Mouse (Mus musculus) embryo, embryonic 9.5 days (tissue): ENCODE measurements around the gene Scrt2.

ENCODE experiments used
- DNase-seq: peaks from one replicate; pipeline ENCODE4 v3.0.0-alpha.2; 2017; ENCODE audit errors: extremely low spot score

Scrt2 gene

DNA sequence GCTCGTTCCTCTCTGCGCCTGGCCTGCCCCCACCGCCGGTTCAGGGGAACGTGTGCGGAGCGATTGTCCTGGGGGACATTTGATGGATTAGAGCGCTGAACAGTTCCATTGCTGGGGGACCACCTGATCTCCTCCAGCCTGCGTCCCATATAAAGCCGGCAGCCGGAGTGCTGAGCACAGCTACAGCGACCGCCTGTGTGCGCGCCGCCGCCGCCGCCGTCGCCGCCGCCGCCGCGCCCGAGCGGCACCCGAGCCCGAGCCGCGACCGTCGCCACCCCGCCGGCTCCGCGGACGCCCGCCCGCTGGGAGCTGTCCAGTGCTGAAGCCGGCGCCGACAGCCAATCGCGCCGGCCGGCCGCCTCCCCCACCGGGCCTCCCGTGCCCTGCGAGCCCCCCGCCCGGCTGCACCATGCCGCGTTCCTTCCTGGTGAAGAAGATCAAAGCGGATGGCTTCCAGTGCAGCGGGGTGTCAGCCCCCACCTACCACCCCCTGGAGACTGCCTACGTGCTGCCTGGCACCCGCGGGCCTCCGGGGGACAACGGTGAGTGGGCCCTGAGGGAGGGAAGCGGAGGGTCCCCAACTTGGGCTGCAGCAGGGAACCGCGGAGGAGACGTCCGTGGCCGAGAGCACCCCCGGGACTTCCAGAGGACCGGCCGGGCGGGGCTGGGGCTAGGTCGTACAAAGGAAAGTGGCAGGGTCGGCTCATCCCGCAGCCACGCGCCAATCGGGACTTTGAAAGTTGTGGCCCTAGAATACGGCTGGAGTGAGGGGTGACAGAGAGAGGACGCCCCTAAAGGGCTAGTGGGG is 516 bp downstream of the Scrt2 start:
- DNase-seq: peak; percentile 86

DNA sequence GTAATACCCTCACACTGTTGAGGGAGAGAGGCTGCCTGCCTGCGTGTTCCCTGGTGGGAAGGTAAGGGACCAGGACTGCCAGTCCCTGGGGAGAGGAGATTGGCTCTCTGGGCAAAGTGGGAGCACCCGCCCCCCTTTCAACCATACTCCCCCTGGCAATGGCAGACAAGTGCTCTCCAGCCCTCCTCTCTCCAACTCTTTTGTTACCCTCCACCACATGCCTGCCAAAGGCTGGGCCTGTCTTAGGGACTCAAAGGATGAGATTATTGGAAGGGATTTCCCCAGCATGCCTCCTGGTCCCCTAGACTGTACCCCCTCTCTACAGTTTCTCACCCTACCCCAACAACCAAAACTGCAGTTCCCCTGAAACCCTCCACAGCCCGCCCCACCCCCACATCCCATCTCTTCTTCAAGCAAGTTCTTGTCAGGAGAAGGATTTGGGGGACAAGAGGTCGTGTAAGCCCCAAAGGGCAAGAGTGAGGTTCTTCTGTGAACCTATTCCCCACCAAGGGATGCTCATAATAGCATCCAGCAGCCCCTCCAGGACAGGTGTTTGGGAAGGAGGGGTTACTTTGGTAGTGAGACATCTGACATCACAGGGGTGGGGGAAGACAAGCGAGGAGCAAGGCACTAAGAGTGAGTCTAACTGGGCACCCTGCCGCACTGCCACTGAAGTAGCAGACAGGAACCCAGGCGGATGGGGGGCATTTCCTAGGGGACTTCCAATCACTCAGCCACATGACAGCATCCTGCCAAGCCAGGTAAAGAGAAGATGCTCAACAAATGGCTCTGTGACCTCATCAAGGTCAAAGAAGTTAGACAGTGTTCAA is 1.3 kb downstream of the Scrt2 start:
- DNase-seq: no peak

DNA sequence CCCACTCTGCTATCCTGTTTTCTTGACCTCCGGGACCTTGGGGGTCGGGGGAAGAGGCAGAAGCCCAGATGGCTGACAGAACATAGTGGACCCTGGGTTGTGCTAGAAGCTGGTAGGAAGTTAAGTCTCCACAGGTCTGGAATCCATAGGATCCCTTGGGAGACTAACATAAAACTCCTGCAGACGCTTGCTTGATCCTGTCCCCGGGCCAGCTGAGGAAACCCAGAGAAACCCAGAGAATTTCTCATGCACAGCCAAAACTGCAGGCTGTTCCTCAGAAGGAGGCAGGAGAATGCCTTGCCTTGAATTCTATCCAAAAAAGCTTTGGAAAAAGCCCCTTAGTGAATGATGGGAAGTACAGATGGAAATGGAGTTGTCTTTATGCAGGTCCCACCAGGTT is 2.1 kb downstream of the Scrt2 start:
- DNase-seq: no peak

DNA sequence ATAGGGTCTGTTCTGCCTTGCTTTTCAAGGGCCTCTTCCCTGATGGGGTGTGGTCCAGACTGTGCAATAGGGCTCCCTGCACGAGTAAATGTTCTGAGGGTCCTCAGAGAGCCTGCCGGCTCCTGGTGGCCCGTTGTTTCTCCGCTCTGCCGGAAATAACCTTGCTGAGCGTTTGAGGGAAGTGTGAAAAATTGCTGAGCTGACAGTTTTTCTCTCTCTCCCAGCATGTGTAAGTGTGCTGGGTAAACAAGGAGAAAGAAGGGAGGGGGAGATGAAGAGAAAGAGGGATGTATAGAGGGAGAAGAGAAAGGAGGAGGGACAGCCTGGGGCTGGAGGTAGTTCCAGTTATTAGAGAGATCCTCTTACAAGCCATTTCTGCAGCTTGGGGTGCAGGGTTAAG is 3.0 kb downstream of the Scrt2 start:
- DNase-seq: no peak

DNA sequence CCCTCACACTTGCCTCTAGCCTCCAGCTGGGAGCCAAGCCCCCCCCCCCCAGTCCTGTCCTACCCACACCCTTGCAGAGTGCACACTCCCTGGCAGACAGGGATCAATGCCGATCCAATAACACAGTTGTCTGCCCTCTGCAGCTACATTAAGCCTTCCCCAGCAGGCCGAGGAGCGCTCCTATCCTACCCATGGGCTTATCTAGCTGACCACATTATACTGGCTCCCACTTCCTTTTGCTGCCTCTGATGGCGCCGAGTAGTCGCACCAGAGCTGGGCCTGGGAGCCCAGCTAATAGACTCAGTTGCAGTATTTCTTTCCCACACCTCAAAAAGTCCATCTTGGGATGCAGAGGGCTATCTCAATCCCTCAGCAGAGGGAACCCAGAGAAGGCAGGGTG is 4.1 kb downstream of the Scrt2 start:
- no peak for DNase-seq

DNA sequence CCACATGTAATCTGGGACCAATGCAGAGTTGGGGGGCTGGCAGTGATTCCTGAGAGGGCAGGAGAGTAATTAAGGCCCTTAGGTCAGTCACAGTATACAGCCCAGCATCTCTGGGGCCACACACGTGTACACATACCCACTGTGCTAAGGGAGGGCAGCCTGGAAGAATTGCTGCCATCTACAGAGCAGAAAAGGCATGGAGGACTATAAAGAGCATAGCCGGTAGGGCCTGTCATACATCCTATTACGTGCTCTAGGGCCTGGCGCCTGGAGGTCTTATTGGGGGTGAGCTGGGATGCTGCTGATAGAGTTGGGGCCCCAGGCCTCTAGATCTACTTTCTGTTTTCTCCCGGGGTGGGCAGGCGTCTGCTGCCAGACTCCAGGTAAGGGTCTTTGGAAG is 5.1 kb downstream of the Scrt2 start:
- no peak for DNase-seq

DNA sequence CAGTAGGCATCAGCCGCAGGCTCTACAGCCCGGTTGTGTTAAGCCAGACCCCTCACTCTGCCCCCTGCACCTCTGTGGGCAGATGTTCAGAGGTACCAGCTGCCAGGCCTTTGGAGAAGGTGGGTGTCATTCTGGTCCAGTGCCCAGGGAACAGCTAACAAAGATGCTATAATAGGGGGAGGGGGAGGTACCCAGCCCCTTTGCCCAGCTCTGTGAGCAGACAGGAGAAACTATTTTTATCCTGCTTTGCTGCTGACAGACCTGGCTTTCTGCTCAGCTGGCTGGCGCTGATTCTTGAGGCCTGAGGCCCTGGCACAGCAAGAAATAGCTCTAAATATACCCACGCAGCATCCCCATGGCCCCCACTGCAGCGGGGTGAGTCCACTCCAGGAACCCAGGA is 5.8 kb downstream of the Scrt2 start:
- DNase-seq: no peak

DNA sequence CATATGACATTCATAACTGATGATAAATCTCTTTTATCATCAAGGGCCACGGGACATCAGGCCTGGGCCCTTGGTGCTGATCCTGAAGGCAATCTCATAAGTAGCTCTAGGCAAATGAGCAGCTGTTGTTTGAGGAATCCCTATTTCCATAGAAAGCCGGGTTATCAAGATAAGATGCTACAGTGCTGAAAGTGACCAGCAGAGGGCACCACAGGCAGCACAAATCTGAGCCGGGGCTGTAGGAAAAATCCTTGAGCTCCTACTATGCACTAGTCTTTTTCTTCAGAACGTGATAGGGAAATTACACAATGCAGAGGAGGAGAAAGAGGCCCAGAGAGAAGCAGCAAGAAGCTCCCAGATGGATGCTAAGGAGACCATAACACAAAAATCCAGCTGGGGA is 7.7 kb downstream of the Scrt2 start:
- DNase-seq: peak; percentile 54

DNA sequence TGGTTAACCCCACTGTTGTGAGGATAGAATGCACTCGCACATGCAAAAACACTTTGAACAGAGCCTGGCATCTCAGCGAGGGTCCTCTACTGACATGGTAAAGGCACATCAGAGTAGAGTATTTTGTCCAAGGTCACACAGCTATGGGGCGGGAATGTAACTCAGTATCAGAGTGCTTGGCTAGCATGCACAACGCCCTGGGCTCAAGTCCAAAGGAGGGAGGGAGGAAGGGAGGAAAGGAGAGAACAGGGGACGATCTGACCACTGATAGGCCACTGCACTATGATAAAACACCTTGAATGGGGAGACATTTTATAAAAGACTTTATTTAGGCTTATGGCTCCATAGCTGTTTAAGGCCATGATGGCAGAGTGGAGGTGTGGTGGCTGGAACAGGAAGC is 8.3 kb downstream of the Scrt2 start:
- DNase-seq: no peak

DNA sequence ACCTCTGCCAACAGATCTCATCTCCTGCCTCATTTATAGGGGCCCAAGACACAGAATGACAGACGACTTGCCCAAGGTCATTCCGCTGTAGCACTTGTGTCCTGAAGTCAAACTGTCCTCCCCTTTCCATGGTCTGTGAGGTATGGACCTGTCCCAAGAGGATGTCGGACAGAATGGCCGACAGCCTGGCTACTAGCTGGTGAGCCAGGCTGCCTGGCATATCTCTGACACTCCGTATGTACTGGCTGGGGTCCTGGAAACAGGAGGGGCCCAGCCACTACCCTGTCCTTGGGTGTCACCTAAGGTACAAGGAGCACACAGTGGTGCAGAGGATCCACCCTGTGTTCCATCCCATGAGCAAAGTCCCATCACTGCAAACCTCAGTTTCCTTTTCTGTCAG is 9.2 kb downstream of the Scrt2 start:
- DNase-seq: no peak

DNA sequence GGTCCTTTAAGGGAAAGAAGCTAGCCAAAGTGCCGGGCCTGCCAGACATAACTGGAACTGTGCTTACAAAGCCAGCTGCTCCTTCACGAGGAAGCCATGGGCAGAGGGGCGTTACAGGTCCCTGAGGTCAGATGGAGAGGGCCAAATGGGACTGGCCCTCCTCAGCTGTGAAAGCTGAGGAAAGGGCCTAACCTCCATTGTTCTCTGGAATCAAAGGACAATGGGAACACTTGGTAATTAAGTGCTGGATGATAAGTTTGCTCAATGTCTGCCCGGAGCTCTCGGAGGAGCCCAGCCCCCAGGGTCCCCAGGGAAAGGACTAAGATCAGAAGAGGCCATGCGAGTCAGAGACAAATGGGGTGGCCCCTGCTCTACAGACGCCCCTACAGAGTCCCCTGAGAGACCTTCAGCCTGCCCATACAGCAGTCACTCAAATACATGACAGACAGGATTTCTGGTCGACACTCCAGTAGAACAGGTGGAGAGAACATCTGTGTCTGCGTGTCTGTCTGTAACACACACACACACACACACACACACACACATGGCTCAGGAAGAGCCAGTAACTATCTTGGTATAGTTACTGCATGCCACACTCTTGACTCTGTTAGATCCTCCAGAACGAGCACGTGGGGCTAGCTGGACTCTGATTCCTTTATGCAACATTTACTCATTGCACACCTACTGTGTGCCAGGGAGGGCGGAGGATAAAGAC is 10.2 kb downstream of the Scrt2 start:
- peak; percentile 48 for DNase-seq

DNA sequence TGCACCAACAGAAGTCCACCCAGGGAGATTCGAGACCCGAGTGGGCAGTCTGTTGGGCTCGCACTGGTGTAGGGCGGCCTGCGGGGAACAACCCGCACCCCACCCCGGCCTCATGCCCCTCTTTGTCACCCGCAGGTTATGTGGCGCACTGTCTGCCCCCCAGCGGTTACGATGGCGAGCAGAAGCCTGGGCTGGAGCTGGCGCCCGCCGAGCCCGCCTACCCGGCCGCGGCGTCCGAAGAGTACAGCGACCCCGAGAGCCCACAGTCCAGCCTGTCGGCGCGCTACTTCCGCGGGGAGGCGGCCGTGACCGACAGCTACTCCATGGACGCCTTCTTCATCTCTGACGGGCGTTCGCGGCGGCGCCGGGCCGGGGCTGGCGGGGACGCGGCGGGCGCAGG is 11.6 kb downstream of the Scrt2 start:
- no peak for DNase-seq

DNA sequence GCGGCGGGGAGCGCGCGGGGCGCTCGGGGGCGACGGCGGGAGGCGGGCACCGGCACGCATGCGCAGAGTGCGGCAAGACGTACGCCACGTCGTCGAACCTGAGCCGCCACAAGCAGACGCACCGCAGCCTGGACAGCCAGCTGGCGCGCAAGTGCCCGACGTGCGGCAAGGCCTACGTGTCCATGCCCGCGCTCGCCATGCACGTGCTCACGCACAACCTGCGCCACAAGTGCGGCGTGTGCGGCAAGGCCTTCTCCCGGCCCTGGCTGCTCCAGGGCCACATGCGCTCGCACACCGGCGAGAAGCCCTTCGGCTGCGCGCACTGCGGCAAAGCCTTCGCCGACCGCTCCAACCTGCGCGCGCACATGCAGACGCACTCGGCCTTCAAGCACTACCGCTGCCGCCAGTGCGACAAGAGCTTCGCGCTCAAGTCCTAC is 12.0 kb downstream of the Scrt2 start:
- DNase-seq: peak; percentile 51

DNA sequence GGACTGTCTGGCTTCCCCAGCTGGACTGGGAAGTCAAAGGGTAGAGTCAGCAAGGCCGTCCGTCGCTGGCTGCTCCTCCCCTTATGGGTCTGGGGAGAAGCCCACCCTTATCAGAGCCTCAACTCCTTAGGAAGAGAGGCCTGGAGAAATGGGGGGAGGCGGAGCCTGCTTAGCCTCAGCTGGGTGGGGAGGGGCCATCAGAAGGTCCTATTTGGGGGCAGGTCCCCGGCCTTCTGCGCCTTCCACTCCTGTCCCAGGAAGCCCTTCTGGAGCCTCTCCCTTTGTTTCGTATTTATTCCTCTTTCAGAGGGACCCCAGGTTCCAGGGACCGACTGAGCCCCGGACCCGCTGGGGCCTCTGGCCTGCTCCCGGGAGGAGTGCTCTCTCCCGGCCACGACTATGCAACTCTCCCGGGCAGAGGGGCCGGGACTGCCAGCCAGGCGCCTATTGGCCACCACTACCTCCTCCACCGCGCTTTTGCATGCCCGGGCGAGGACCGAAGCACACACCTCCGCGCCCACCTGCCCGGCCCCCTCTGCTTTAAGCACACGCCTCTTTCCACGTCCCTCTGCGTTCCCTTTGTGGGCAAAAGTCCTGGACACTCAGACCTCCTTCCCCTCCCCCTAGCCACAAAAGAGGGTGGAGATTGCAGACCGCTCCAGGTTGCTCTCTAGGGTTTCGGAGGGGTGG is 13.7 kb downstream of the Scrt2 start:
- peak; percentile 53 for DNase-seq

DNA sequence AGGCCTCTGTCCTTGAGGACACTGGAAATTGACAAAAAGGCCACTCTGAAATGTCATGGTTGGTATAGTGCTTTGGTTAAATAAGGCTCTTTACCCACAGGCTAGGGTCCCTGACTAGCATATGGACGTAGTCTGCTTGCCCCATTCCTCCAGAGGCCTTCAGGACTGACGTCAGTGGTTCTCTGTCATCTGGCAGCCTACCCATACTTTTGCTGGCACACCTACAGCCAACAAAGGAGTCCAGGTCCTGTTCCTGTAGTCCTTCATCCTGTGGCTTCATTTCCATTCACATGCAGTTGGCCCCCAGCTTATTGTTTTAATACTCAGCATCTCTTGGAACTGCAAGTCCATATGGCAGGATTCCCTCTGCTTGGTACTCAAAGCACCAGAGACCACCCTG is 15.6 kb downstream of the Scrt2 start:
- no peak for DNase-seq

DNA sequence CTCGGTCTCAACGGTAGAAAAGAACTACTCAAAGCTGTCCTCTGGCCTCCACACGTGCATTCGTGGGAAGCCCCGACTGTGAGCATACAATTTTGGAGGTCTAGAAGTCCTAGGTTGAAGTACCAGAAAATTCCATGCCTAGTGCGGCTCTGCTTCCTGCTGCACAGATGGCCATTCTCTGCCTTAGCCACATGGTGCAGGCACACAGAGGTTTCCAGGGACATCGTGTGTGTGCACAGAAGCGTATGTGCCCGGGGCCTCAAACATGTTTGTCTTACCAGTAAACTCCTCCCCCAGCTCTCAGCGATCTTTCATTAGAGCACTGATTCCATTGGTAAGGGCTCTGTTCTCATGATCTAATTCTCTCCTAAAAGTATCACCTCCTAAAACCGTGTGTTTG is 16.6 kb downstream of the Scrt2 start:
- DNase-seq: no peak

DNA sequence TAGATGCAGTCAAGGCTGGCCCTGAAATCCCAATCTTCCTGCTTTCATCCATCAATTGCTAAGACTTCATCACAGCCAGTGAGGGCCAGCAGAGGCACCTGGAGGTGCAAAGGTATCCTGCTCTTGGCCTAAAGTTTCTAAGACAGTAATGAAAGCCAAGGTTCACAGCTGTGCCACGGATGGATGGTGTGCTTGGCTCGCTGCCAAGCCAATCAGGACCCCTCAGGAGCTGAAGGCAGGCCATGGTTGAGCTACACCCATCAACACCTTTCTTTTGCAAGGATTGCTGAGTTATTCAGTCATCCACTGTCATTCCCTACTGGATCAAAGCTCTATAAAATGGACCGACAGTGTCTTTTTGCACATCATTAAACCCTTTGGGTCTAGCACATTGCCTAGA is 18.2 kb downstream of the Scrt2 start:
- DNase-seq: no peak

DNA sequence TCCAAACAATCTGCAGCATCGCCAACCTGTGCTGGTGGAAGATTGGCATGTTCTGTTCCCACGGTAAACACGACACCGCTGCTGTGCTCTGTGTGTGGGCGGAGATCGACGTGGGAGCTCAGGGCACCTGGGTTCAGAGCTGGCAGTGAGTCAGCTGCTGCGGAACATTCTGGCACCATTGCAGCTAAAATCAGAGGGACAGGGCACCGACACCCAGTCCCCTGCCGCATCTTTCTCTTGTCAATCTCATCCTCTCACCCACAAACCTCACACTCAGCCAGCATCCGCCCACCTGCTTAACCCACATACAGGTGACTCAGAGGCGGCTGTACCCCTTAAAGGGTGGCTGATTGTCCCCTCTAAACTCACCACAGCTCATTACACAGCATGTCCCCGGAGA is 20.4 kb downstream of the Scrt2 start:
- no peak for DNase-seq

DNA sequence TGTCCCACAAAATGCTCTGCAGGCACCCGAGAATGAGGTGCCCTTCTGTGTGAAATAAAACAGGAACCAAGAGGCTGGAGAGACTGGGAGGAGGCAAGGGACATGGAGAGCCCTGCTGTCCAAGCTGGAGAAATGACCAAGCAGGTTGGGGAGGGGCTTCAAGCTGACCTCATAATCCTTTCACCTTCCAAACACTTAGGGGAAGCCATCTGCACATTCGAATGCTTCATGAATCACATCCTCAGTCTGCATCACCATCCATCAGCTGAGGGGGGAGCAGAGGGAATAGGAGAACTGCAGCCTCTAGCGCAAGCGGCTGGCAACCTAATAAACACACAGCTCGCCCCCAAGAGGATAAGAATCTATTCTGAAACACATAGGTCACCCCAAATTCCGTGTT is 21.0 kb downstream of the Scrt2 start:
- no peak for DNase-seq

DNA sequence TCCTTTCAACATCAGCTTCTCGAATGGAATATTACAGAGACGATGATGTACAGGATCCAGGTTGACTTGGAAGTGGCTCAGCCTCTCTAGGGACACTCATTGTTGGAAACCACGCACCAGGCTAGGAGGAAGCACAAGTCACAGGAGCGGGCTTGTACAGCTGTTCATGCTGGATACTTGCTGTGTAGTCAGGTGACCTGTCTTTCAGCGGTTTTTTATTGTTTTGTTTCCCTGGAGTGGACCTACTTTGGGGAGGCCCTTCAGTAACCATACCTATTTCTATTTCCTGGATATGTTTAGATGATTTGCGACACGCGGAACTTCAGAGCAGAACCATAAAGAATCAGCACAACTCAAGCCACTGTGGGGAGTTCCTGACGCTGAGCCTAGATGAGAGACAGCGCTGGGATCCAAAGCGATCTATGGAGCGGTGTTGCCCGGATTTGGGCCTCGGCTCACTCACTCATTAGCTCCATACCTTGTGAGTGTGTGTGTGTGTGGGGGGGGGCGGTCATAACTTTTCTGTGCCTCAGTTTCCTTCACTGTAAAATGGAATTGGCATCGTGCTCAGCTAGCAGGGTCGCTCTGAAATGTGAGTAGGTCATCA is 23.5 kb downstream of the Scrt2 start:
- DNase-seq: no peak
